Mouse (Mus musculus): ENCODE data around the gene Rilpl1.
"Not testable (repeated sequence)": the region's sequence is repeated elsewhere in the genome, so short reads cannot be mapped to it uniquely, and the experiment has no call there.

The Rilpl1 gene

DNA sequence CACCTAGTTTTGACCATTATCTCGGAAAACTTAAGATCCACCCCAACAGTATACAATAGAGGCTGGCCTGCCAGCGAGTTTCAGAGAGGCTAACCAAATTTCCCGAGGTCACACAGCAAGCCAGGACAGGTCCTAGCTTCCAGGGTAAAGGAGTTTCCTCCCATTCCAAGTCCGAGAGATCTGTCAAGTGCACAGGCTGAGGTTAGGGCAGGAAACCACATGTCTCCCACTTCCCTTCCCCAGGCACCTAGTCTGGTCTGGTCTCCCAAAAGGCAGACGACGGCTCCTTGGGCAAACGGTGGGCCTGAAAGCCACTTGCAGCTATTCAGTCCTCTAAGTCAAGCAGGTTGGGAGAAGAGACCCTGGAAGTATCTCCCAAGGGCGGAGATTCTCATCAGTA is 1.5 kb downstream of the Rilpl1 start:
- DNase-seq (ENCODE audit: extremely low spot score, low spot score), result no peak

DNA sequence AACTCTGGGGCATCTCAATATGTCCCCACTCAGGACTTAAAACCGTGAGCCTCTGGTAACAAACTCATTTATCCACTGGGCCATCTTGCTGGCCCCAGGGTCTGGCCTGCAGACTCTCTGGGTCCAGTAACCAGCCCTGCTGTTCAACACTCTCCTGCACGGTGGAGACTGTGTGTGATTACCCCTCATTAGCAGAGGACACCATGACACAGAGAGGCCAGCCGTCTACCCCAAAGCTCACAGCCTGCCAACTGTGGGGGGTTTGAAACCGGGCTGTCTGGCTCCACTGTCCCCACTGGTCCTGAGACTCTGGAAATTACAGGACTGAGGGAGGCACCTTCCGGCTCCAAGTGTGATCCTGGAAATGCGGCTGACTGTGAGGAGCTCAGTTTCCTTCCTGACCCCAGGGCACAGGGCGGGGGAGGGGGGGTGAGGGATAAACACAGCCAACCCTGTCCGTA is 2.0 kb downstream of the Rilpl1 start:
- no peak for DNase-seq (ENCODE audit: extremely low spot score, low spot score)

DNA sequence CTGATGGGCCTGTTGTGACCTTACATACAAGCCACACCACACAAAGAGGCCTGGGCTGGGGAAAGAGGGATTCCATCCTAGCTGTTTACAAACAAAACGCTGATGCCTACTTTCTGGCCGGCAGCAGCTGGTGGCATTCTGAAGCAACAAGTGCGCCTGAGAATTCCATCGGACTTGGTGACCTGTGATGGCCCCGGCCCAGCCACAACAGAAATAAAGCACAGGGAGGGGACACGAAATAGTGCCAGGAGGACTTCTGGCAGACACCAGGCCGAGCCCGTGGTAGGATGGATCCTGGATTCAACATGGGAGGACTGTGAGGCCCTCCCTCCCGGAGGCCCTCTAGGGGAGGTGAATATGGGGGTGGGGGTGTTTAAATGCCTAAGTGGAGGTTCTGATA is 2.4 kb downstream of the Rilpl1 start:
- no peak for DNase-seq (ENCODE audit: extremely low spot score, low spot score)

DNA sequence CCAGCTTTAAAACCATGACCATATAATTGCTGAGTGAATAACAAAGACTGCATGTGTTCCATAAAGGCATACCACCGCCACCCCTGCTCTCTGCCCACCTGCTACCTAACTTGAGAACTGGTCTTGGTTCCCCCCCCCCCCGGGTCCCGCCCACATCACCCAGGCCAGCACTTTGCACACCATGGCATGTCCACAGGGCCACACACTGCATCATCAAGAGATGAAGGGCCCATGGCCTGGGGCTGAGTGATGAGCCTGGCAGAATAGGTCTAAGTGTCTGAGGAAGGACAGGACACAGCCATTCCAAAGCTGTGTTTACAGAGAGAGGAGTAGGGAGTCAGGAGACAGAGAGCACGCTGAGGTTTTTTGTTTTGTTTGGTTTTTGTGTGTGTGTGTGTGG is 2.8 kb downstream of the Rilpl1 start:
- DNase-seq (ENCODE audit: extremely low spot score, low spot score), result no peak

DNA sequence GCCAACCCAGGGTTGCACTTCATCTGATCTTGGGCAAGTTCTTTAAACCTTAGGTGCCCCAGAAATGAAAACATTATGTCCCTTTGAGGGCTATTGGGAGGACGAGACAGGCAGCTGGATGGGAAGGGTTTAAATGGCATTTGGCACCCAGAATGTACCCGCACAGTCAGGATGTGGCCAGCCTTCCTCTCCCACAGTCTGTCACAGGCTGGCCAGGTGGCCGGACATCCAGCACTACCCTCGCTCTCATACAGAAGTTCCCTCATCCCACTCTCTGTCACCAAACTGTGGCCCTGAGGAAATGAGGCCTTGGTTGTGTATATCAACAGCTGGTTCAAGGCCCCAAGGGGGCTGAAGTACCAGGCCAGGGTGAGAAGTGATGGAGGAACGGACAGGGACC is 6.2 kb downstream of the Rilpl1 start:
- DNase-seq (ENCODE audit: extremely low spot score, low spot score), result no peak

DNA sequence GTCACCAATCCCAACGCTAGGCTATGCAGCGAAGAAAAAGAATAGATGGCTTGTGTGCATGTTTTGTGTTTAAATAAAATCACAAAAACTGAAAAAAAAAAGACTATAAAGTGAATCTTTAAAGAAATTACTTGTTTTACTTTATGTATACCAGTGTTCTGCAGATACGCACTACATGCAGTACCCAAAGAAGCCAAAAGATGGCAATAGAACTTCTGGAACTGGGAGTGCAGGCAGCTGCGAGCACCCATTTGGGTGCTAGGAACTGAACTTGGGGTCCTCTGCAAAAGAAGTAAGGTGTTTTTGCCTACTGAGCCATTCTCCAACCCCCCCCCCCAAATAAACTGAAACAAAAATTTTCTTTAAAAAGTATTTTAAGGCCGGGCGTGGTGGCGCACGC is 8.2 kb downstream of the Rilpl1 start:
- no peak for DNase-seq (ENCODE audit: extremely low spot score, low spot score)

DNA sequence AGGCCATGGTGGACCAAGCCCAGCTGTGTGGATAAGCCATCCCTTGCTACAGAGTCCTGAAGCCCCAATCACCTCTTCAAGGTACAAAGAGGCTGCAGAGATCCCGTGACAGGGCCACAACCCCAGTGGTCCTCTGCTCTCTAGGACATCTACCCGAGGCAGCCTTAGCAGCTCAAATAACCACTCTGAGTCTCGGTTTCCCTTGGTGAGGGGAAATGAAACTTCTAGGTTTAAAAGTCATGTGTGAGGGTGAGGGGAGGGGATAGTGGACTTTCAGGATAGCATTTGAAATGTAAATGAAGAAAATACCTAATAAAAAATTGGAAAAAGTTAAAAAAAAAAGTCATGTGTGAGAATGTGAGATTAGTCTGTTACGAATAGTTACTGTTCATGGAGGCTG is 9.6 kb downstream of the Rilpl1 start:
- no peak for DNase-seq (ENCODE audit: extremely low spot score, low spot score)

DNA sequence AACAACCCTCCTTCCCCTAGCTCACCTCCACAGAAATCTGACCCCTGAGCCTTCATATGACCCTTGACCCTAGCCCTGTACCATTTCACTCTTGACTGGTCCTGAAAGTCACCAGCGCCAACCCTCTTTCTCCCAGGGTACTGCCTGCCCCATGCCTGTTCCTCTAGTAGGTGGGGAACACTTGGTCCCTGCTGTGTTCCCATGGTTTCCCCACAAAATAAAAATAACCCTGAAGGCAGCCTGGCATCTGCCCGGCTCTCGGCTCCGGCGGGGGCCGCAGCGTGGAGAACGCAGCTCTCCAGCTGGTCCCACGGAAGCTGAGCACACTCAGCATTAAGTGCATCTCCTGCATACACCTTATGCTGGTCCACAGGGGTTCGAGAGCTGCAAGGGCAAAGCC is 12.5 kb downstream of the Rilpl1 start:
- DNase-seq (ENCODE audit: extremely low spot score, low spot score), result no peak

DNA sequence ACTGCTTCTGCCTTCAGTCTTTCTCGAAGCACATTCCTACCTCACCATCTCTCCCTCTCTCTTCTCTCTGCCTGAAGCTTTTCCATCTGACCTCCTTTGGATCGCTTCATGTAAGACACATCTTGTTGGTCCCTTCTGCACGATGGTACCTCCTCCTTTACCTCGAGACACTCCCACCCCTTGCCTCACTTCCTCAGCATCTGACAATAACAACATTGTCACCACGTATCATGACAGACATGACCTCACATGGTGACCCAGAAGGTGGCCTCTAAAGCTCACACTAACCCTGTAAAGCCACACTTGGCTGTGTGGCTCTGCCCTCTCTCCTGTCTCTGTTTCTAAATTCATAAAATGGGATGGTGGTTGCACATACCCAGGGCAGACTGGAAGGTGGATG is 15.4 kb downstream of the Rilpl1 start:
- no peak for DNase-seq (ENCODE audit: extremely low spot score, low spot score)

DNA sequence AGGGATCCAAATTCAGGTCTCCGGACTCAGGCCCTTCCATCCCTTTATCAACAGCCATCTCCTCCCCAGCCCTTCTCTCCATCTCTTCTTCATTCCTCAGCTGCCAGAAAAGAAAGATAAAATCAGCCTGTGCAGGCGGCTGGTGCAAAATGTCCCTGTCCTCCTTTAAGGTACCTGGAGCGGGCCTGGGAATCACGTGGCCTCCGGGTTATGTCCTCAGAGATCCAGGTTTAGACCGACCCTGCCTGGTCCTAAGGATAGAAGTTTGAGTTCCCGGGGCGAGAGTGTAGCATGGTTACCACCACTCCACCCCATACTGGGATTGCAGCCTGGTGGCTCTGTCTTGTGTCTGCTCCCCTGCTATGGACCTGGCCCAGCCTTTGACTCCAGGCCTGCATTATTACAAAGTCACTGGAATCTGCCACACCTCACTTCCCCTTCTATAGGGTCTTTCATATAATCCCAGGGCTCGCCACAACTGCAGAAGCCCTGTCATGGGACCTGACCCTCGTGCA is 20.6 kb downstream of the Rilpl1 start:
- no peak for DNase-seq (ENCODE audit: extremely low spot score, low spot score)

DNA sequence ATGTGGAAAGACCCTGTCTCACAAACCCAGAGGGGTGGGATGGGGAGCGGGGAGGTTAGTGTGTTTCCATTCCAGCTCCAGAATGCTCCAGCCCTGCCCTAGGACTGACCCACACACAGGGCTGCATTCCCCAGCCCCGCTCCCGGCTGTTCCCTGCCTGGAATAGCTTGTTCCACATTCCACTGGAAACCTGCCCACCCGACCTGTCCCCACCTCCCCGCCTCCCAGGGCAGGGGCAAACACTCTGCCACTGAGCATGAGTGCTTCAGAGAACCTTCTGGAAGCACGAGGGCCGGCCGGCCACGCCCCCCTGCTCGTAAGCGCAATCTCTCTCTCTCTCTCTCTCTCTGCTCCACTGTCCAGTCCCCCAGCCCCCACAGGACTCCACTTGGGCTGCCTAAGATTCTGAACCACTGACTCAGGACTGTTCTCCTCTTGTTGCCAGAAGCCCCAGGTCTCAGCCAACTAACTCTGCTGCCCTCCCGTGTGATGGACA is 21.4 kb downstream of the Rilpl1 start:
- DNase-seq (ENCODE audit: extremely low spot score, low spot score), result no peak

DNA sequence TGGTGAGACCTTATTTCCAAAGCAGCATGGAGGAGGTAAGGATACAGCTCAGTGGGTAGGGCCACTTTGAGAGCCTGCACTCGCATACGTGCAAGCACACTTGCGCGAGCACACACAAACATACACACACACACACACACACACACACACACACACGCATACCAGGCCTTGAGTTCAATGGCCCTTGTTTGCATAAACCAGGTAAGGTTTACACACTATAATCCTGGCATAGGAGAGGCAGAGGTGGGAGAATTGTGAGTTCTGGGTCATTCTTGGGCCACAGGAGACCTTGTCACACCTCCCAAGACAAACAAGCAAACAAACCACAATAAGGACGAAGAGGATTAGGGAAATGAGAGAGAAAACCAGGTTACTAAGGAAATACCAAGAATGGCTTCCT is 22.0 kb downstream of the Rilpl1 start:
- DNase-seq (ENCODE audit: extremely low spot score, low spot score), result no peak

DNA sequence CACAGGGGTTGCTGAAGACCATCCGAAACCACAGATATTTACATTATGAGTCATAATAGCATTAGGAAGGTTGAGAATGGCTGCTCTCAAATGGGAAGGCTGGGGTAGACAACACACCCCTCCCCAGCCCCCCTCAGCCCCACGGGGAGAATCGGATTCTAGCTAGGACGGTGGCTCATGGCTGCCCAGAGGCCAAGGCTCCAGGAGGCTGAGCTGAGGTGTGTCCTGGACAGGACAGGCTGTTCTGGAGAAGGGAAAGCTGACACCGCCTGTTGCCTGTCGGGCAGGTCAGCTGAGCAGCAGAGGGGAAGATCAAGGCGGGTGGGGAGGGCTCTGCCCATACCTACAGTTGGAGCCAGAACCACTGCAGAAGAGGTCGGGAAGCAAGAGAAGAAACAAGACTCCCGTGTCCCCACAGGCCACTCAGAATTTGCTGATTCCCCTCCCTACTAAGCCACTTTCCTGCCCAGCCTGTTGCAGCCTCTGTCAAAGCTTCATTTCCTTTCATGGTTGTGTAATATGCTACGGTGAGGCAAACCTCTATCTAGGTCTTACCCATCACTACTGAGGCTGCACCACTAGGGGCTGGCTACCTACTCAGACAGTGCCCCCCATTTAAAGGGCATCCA is 24.3 kb downstream of the Rilpl1 start:
- DNase-seq (ENCODE audit: extremely low spot score, low spot score), result no peak

DNA sequence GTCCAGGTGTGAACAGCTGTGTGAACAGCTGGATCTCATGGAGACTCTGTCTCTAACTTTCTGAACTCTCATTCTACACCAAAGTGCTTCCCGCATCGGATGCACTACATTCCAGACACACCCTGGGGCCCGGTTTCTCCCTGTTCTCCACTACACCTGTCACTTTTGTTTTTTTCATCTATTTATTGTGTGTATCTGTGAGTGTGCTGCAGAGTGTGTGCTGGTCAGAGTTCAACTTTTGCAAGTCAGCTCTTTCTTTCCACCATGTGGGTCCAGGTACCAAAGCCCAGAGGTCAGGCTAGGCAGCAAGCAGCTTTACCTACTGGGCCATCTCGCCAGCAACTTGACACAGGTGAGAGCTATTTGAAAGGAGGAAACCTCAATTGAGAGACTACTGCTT is 26.0 kb downstream of the Rilpl1 start:
- DNase-seq (ENCODE audit: extremely low spot score, low spot score), result no peak

DNA sequence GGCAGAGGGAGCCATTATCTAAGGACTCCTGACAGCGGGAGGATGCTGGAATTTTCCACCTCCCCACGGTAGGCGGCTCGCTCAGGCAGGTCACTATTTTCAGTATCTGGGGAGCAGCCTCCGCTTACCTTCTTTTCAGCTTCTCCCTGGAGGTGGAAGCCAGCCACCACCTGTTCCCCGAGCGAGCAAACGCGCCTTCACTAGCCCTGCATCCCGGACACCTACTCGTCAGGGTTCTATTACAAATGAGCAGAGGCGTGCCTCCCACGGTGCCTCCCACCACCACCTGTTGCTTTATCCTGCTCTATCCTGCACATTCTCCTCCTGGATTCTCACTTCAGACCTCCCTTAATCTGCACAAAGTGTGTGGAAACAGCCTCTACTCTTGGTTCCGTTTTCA is 27.4 kb downstream of the Rilpl1 start:
- DNase-seq (ENCODE audit: extremely low spot score, low spot score), result no peak

DNA sequence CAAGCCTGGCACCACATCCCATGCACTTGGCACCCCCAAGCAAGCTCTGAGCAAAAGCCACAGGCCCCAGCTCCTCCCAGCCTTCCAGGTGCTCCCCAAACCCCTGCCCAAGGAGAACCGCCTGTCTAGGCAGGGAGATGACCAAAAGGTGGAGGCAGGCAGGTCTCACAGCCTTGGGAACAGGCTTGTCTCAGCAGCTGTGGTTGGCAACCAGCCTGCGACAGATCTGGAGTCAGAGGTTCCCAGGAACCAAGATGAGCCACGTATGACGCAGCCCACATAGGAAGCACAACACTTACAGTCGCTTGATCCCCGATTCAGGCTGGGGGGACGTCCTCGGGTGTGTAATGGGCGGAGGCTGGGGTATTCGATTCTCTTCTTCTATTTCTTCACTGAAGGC is 29.6 kb downstream of the Rilpl1 start:
- DNase-seq (ENCODE audit: extremely low spot score, low spot score), result no peak

DNA sequence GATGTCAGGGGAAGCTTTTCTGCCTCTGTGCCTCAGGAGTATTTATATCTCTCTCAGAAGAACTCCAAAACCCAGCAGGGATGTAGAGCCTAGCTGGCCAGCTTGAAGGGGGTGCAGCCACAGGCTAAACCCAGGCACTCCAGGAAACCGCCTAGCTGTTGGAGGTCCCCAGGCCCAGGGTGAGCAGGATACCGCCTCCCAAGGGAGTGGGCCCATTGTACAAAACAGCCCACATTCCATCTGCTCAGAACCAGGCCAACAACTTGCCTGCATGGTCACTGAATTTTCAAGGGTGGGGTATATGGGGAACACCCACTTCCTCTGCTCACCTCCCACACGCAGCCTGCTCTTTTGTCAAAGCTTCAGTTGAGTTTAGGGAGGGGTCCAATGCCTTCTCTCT is 30.6 kb downstream of the Rilpl1 start:
- DNase-seq (ENCODE audit: extremely low spot score, low spot score), result no peak

DNA sequence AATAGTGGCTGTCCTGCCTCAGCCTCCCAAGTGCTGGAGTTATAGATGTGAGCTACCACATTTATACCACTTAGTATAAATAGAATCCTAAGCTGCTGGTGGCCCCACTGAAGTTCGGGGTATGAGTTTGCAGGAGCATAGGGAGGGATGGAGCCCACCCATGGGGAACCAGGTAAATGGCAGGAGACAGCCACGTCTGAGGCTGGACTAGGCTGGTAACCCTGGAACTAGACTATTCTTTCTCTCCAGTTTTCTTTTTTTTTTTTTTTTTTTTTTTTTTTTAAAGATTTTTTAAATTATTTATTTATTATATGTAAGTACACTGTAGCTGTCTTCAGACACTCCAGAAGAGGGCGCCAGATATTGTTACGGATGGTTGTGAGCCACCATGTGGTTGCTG is 31.2 kb downstream of the Rilpl1 start:
- DNase-seq (ENCODE audit: extremely low spot score, low spot score), result not testable (repeated sequence)

DNA sequence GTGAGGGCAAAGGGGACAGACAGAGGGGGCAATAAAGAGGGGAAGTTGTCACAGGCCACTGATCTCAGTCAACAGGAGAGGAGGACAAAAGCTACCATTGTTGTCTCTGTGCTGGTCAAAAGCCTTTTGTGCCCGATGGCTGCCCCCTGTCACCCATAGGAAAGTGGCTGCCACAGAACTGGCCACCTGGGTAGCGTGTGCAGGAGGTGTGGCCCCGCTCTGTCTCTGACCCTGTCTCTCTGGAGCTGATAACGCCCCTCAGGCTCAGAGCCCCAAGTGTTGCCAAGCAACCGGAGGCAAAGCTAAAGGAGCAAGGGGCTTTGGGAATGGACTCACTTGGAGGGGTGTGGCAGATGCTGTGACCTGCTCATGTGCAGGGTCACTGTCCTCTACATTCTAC is 32.2 kb downstream of the Rilpl1 start:
- peak; percentile 38 for DNase-seq (ENCODE audit: extremely low spot score, low spot score)

DNA sequence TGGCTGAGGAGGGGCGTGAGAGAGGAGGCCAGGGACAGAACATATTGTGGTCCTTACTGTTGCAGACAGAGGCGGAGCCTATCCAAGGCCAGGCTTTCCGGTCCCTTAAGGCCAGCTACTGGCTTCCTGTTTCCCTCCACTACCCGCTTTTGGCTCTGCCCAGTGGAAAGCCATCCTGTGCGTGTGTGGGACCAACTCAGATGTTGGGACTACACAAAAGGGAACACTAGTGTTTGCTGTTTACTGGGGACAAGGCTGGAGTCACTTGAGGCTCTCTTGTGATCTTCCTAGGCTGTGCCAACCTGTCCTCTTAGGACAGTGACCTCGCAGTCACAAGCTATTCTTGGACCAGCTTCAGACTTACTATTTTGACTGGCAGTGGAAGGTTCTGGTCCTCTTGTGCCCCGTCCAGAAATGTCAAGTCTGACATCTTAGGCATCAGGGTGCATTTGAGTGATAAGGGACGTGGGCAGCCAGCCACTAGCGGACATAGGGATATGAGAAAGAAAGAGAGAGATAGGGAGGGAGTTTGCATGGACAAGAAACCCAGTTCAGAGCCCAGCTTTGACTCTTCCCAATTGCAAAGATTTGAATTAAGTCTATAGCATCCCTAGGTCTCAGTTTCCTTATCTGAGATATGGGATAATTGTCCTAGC is 32.8 kb downstream of the Rilpl1 start:
- DNase-seq (ENCODE audit: extremely low spot score, low spot score), result no peak

DNA sequence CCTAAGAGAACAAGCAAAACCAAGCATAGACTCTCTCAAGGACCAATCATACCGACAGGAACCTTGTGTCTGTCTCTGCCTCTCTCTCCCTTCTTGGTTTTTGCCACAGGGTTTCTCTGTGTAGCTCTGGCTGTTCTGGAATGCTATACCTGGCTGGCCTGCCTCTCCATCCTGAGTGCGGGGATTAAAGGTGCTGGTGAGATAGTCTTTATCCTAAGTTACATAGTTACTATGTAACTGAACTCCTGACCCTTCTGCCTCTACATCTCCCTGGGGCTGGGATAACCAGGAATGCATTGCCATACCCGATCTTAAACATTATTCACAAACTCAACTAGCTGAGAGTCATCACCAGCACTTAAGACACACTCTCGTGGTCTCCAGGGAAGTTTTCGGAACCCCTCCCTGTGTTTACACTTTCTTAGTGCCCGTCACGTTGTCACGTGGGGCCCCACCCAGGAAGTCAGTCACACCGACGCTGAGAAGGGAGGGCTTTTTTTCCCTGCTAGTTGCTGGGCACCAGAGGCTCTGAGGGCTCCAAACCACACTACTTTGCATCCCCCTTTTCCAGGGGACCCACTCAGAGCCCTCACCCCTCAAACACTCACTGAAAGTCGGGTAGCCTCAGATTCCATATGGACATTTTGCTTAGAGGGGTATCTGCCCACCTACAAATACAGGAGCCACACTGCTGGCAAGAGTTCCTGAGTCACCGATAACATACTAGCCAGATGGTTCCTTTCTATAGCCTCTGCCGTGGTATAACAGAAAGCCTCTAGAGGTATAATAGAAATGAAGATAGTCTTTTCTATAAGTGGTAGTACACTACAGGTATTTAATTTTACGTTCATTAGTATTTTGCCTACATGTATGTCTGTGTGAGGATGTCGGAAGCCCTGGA is 34.3 kb downstream of the Rilpl1 start:
- DNase-seq (ENCODE audit: extremely low spot score, low spot score), result no peak

DNA sequence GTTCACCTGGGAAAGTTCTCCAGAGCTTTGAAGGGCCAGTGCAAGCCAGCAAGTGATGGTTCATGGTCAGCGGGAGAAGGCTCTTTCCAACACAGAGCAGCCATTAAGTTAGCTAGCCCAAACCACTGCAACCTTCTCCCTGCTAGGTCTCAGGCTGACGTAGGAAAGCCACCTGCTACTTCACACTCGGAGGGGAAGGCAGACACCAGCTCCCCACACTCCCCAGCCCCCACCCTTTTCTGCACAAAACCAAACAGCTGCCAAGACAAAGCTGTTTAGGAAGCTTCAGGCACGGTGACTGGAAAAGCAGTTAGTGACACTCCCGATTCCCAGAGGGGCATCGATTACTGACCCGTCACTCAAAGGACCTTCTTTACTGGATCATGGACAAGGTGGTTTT is 35.6 kb downstream of the Rilpl1 start:
- no peak for DNase-seq (ENCODE audit: extremely low spot score, low spot score)

Data from neural tube, embryonic 10.5 days (tissue).